Mouse (Mus musculus): Measurements from ENCODE around the gene Enox1.

- no peak for TF ChIP-seq EP300 (IDR thresholded peaks at IDR 0.05; ENCODE audit: low read depth)
- TF ChIP-seq CTCF (IDR thresholded peaks at IDR 0.05; ENCODE audit: low read depth) = no peak
Observed at GRCm38 (mm10) chr14:77279143-77279542, 122.6 kb downstream of the Enox1 start.
